7 mouse cellular contexts compared by ENCODE assay signal in genomic region chr6:131433153-131434048, GRCm38 (mm10). TPM values are rescaled to one million over a fixed set of nuclear protein-coding genes. Genes with fewer than 3 reads are reported as not detected.
DNase-seq lines count a peak whose midpoint lies in the region; ATAC-seq and TF ChIP-seq lines count a peak whose summit lies in the region.

No protein-coding gene starts in this region.

- no peak overlapping the region for H3K27ac ChIP-seq in embryonic facial prominence, embryonic 11.5 days (replicated peaks; ENCODE audit: low read depth, low read length)
- H3K27ac ChIP-seq in hindbrain, embryonic 11.5 days (ENCODE audit: low read depth, low read length): no peak overlapping the region
- no peak overlapping the region for H3K27ac ChIP-seq in liver, embryonic 11.5 days (ENCODE audit: low read depth, low read length)
- no peak overlapping the region for H3K27ac ChIP-seq in olfactory bulb, adult 2 months (ENCODE audit: insufficient read depth, low read depth, low read length)

- TF ChIP-seq POLR2A in olfactory bulb, adult 2 months (IDR thresholded peaks at IDR 0.05; ENCODE audit: insufficient read depth, low read depth, low read length): no peak

- H3K4me3 ChIP-seq in embryonic facial prominence, embryonic 11.5 days (ENCODE audit: low read depth, low read length): peak overlapping the region; percentile 31
- peak overlapping the region; percentile 38 for H3K4me3 ChIP-seq in hindbrain, embryonic 11.5 days (ENCODE audit: low read depth, low read length)
- H3K4me3 ChIP-seq in liver, embryonic 11.5 days (ENCODE audit: low read depth, low read length): peak overlapping the region; percentile 43
- H3K4me3 ChIP-seq in olfactory bulb, adult 2 months (ENCODE audit: insufficient read depth, low read depth, low read length): peak overlapping the region; percentile 42

- WGBS in embryonic facial prominence, embryonic 11.5 days: 5% methylated on average over 38 of the region's 39 CpGs
- WGBS in hindbrain, embryonic 11.5 days: 11% methylated on average over 39 of the region's 39 CpGs
- 7% methylated on average over 39 of the region's 39 CpGs for WGBS in liver, embryonic 11.5 days
- WGBS in olfactory bulb, adult 2 months: 8% methylated on average over 39 of the region's 39 CpGs

- no peaks in the 10 kb centered on the region for H3K4me1 ChIP-seq in embryonic facial prominence, embryonic 11.5 days (ENCODE audit: control insufficient read depth, insufficient read depth, low read length)
- H3K4me1 ChIP-seq in hindbrain, embryonic 11.5 days (replicated peaks; ENCODE audit: control insufficient read depth, insufficient read depth, low read length): no peaks in the 10 kb centered on the region
- no peaks in the 10 kb centered on the region for H3K4me1 ChIP-seq in liver, embryonic 11.5 days (replicated peaks; ENCODE audit: control insufficient read depth, insufficient read depth, low read length)
- H3K4me1 ChIP-seq in olfactory bulb, adult 2 months (ENCODE audit: control insufficient read depth, insufficient read depth, low read length): peaks cover 4% of the 10 kb centered on the region; the same call in 1 of the 2 replicates

- H3K9ac ChIP-seq in embryonic facial prominence, embryonic 11.5 days (replicated peaks; ENCODE audit: low read length): peak overlapping the region; percentile 59
- peak overlapping the region; percentile 70 for H3K9ac ChIP-seq in hindbrain, embryonic 11.5 days (ENCODE audit: low read depth, low read length)
- H3K9ac ChIP-seq in liver, embryonic 11.5 days (ENCODE audit: low read depth, low read length): peak overlapping the region; percentile 43; the same call in 1 of the 2 replicates

- DNase-seq in right cerebral cortex, postnatal 14 days: peak; percentile 7
- no peak for DNase-seq in right cerebral cortex, adult 2 months (ENCODE audit: low spot score in 2 of 2)
- peak; percentile 26 for DNase-seq in embryonic facial prominence, embryonic 11.5 days (ENCODE audit: low spot score)
- DNase-seq in hindbrain, embryonic 11.5 days (ENCODE audit: low spot score): peak; percentile 56
- DNase-seq in liver, embryonic 11.5 days (ENCODE audit: low spot score): no peak
- DNase-seq in urinary bladder, adult 2 months (ENCODE audit: low spot score): no peak

- peak overlapping the region; percentile 64 for H3K4me2 ChIP-seq in embryonic facial prominence, embryonic 11.5 days (ENCODE audit: low read depth, low read length)
- peak overlapping the region; percentile 68 for H3K4me2 ChIP-seq in hindbrain, embryonic 11.5 days (replicated peaks; ENCODE audit: low read depth, low read length)
- peak overlapping the region; percentile 68 for H3K4me2 ChIP-seq in liver, embryonic 11.5 days

- H3K27me3 ChIP-seq in embryonic facial prominence, embryonic 11.5 days (ENCODE audit: control insufficient read depth, insufficient read depth, low read length): 0 out of 2 replicates have a peak, but pooled peaks cover 2% of the 10 kb centered on the region
- H3K27me3 ChIP-seq in hindbrain, embryonic 11.5 days (ENCODE audit: control insufficient read depth, insufficient read depth, low read length): no peaks in the 10 kb centered on the region
- H3K27me3 ChIP-seq in liver, embryonic 11.5 days (replicated peaks; ENCODE audit: control insufficient read depth, insufficient read depth, low read length): peaks cover 17% of the 10 kb centered on the region

- peak; percentile 73 for ATAC-seq in embryonic facial prominence, embryonic 11.5 days (replicated peaks; ENCODE audit: insufficient number of reproducible peaks, low FRiP score, low TSS enrichment, low read depth)
- peak; percentile 81 for ATAC-seq in hindbrain, embryonic 11.5 days (ENCODE audit: low FRiP score)
- no peak; the same call in 1 of the 2 replicates for ATAC-seq in liver, embryonic 11.5 days (replicated peaks; ENCODE audit: low FRiP score)

- H3K9me3 ChIP-seq in embryonic facial prominence, embryonic 11.5 days (replicated peaks; ENCODE audit: control insufficient read depth, low read length): no peaks in the 10 kb centered on the region
- H3K9me3 ChIP-seq in hindbrain, embryonic 11.5 days (ENCODE audit: control insufficient read depth, low read length): no peaks in the 10 kb centered on the region
- H3K9me3 ChIP-seq in liver, embryonic 11.5 days (ENCODE audit: control insufficient read depth, low read length): no peaks in the 10 kb centered on the region

- no peak for TF ChIP-seq CTCF in olfactory bulb, adult 2 months (IDR thresholded peaks at IDR 0.05; ENCODE audit: insufficient read depth, low read depth, low read length)

- no peaks in the 10 kb centered on the region for H3K36me3 ChIP-seq in embryonic facial prominence, embryonic 11.5 days (replicated peaks; ENCODE audit: control insufficient read depth, insufficient read depth, low read depth, low read length)
- H3K36me3 ChIP-seq in hindbrain, embryonic 11.5 days (ENCODE audit: control insufficient read depth, insufficient read depth, low read length): no peaks in the 10 kb centered on the region
- H3K36me3 ChIP-seq in liver, embryonic 11.5 days (ENCODE audit: control insufficient read depth, insufficient read depth, low read length): no peaks in the 10 kb centered on the region

RNA-seq across cellular contexts. Expression of gene Ybx3, which starts 45.1 kb away (rescaled TPM):
- polyA plus RNA-seq in embryonic facial prominence, embryonic 11.5 days (2014; fragmentation: Nextera tagmentation; extraction: Ambion mirVana): 40.3 and 64.2 TPM in 2 replicates
- polyA plus RNA-seq in hindbrain, embryonic 11.5 days (2014; fragmentation: Nextera tagmentation; extraction: Ambion mirVana): 34.4 and 38.8 TPM in 2 replicates
- 104 and 125 TPM in 2 replicates for polyA plus RNA-seq in liver, embryonic 11.5 days (2014; fragmentation: Nextera tagmentation; extraction: Ambion mirVana)
- not detected in 2 replicates for polyA plus RNA-seq in olfactory bulb, adult 2 months (2012; ENCODE audit: insufficient read depth, insufficient read length, low replicate concordance, missing spikeins)
- polyA plus RNA-seq in urinary bladder, adult 2 months (2012; rRNA removed): 177 and 227 TPM in 2 replicates

RNA-seq across cellular contexts. Expression of gene 5430401F13Rik, which starts 52.8 kb away (rescaled TPM):
- polyA plus RNA-seq in embryonic facial prominence, embryonic 11.5 days (2014; fragmentation: Nextera tagmentation; extraction: Ambion mirVana): not detected in 2 replicates
- not detected in 2 replicates for polyA plus RNA-seq in hindbrain, embryonic 11.5 days (2014; fragmentation: Nextera tagmentation; extraction: Ambion mirVana)
- polyA plus RNA-seq in liver, embryonic 11.5 days (2014; fragmentation: Nextera tagmentation; extraction: Ambion mirVana): not detected in 2 replicates
- not detected in 2 replicates for polyA plus RNA-seq in olfactory bulb, adult 2 months (2012; ENCODE audit: insufficient read depth, insufficient read length, low replicate concordance, missing spikeins)
- polyA plus RNA-seq in urinary bladder, adult 2 months (2012; rRNA removed): not detected in 2 replicates

RNA-seq across cellular contexts. Expression of gene Gm6619, which starts 52.8 kb away (rescaled TPM):
- polyA plus RNA-seq in embryonic facial prominence, embryonic 11.5 days (2014; fragmentation: Nextera tagmentation; extraction: Ambion mirVana): not detected in 2 replicates
- not detected in 2 replicates for polyA plus RNA-seq in hindbrain, embryonic 11.5 days (2014; fragmentation: Nextera tagmentation; extraction: Ambion mirVana)
- polyA plus RNA-seq in liver, embryonic 11.5 days (2014; fragmentation: Nextera tagmentation; extraction: Ambion mirVana): not detected in 2 replicates
- polyA plus RNA-seq in olfactory bulb, adult 2 months (2012; ENCODE audit: insufficient read depth, insufficient read length, low replicate concordance, missing spikeins): not detected in 2 replicates
- polyA plus RNA-seq in urinary bladder, adult 2 months (2012; rRNA removed): not detected in 2 replicates

Comparison
In these comparisons a context has a peak if more than half of its experiments do, and no peak if none do; other contexts are left out.
1. DNase-seq: peak in right cerebral cortex, postnatal 14 days (single experiment), embryonic facial prominence, embryonic 11.5 days (single experiment) and hindbrain, embryonic 11.5 days (single experiment); none in right cerebral cortex, adult 2 months (0 of 2), liver, embryonic 11.5 days (single experiment) and urinary bladder, adult 2 months (single experiment).
2. RNA of gene Ybx3, which starts 45.1 kb away (polyA plus RNA-seq): 177 to 227 TPM in urinary bladder, adult 2 months, 104 to 125 TPM in liver, embryonic 11.5 days, 40.3 to 64.2 TPM in embryonic facial prominence, embryonic 11.5 days and 34.4 to 38.8 TPM in hindbrain, embryonic 11.5 days; not detected in olfactory bulb, adult 2 months; every median in the first group is over 10 times any median in the second.
3. Peak in every context shown above with its lines, with median percentiles within 50 percentile points of each other: H3K4me2 ChIP-seq, H3K4me3 ChIP-seq and H3K9ac ChIP-seq.